Mouse (Mus musculus) brain, embryonic 14.5 days (tissue): Measurements from ENCODE around the gene Upp2. TPM values are rescaled to one million over a fixed set of nuclear protein-coding genes. Genes with fewer than 3 reads are reported as not detected.

Source experiments
- DNase-seq: peaks from one replicate; pipeline ENCODE4 v3.0.0-alpha.2; 2011; ENCODE audit warnings: low read depth
- CTCF ChIP-seq: fragments of 200-500 bp; IDR thresholded peaks from 2 replicates; pipeline ENCODE4 v1.5.1; 2012; ENCODE audit warnings: inconsistent platforms, mild to moderate bottlenecking, moderate library complexity, borderline replicate concordance; ENCODE audit not compliant: insufficient read depth, insufficient read length; ENCODE audit errors: extremely low read depth
- POLR2A ChIP-seq: fragments of 200-500 bp; IDR thresholded peaks from 2 replicates; pipeline ENCODE4 v1.6.1; 2012; ENCODE audit warnings: mild to moderate bottlenecking, inconsistent platforms, borderline replicate concordance; ENCODE audit not compliant: poor library complexity, insufficient read depth, insufficient read length, severe bottlenecking; ENCODE audit errors: extremely low read depth
- polyA plus RNA-seq: library from polyadenylated mRNA; depleted of rRNA; stranded (reverse); fragments of >200 nt; gene quantifications from 2 replicates; pipeline ENCODE4 v1.2.3, GENCODE M21; 2012

Upp2 gene
- polyA plus RNA-seq, 1 experiment: 13.5 TPM

DNA sequence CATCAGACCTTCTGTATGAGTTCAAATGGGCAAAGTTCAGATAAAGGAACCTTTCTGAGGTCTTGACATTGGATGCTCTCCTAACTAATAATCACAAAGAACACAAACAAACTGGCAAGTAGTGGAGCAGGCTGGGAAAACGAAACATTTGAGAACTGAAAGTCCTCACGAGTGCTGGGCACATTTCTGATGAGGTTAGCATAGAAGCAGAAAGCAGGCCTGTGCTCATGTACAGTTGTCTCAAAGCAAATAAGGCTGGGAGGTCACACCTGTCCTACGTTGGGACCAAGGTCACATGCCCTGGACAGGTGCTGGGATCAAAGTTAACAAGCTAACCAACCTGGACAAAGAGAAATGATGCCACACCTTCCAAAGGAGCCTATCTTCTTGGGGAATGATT is 187.6 kb downstream of the Upp2 start:
- TF ChIP-seq POLR2A: no peak
- TF ChIP-seq CTCF: no peak
- no peak for DNase-seq

GRCm38 (mm10) chr2:58758081-58758480 is 191.0 kb downstream of the Upp2 start:
- DNase-seq: peak; percentile 26
- TF ChIP-seq CTCF (no peak), POLR2A (no peak)

DNA sequence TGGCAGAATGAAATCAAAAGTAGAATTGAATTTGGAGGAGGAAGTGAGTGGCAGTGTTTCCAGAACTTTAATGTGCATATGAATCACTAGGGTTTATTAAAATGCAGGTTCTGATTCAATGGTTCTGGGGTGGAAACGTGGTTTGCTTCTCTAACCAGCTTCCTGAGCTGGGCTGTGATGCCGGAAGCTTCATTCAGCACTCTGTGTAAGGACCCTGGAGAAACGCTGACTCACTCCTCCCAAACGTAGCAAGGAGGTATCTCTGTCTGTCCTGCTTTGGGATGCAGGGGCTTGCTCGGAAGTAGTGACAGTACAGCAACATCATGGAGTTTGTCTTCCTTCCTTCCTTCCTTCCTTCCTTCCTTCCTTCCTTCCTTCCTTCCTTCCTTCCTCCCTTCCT is 192.6 kb downstream of the Upp2 start:
- no peak for DNase-seq
- TF ChIP-seq POLR2A: no peak
- TF ChIP-seq CTCF: no peak

GRCm38 (mm10) chr2:58765141-58765540 is 198.0 kb downstream of the Upp2 start:
- DNase-seq: no peak
- TF ChIP-seq POLR2A: no peak
- TF ChIP-seq CTCF: no peak

- peak; percentile 59 for DNase-seq
- TF ChIP-seq CTCF: no peak
- TF ChIP-seq POLR2A: no peak
Observed at GRCm38 (mm10) chr2:58773833-58774232, 206.7 kb downstream of the Upp2 start.

GRCm38 (mm10) chr2:58778986-58779495 is 211.9 kb downstream of the Upp2 start:
- no peak for DNase-seq
- no peak for TF ChIP-seq POLR2A
- no peak for TF ChIP-seq CTCF

- DNase-seq: peak; percentile 62
- no peak for TF ChIP-seq CTCF
- no peak for TF ChIP-seq POLR2A
Observed at GRCm38 (mm10) chr2:58783526-58783925, 216.4 kb downstream of the Upp2 start.

DNA sequence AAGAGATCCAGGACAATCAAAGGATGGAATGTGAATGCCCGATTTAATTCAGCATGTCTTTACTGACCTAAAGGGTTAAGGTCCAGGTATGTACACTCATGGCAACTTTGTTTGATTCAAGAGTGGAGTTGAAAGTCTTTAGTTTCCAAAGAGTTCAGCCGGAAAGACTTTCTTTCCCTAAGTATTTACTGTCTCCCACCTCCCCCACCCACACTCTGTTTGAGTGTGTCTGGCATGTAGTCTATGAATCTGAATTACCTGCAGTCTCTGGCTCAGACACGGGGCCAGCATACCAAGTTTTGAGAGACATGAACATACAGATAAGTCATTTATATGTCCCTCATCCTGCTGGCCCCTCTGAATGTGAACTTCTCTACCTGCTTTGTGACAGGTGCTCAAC is 219.1 kb downstream of the Upp2 start:
- no peak for DNase-seq
- no peak for TF ChIP-seq CTCF
- no peak for TF ChIP-seq POLR2A

DNA sequence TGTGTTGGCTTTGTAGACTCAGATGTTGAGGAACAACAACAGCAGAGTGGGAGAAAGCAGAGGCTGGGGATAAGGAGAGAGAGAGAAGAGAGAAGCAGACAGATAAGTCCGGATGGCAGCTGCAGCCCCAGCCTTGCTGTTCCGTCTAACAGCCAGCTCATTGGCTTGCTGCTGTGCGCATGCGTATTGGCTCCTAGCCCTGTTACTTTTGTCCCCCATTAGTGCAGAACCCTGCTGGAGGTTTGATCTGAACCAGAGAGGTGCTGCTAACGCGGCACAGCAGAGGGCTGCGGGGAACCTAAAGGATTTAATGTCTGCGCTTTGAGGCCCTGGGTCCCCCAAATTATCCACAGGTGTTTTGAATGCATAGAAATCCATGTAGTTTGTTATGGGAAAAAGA is 219.6 kb downstream of the Upp2 start:
- peak; percentile 70 for DNase-seq

DNA sequence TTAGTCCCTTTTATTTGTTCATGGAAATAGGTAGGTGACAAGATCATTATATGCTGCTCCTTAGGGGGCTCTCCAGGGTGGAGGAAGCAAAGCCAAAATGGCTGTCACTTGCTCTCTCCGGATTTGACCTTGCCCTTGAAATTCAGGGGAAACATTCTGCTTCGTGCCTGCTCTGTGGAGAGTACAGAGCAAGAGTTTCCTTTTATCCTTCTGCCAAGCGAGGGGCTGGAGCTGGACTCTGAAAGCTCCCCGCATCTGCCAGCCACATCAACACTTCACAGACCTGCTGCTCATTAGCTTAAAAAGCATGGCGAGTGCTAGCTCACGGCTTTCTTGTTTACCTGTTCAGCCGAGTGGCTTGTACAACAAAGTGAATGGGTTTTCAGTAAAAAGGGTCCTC is 220.3 kb downstream of the Upp2 start:
- DNase-seq: peak; percentile 82
- no peak for TF ChIP-seq POLR2A
- TF ChIP-seq CTCF: no peak

More for the DNA sequence above, 219.6 kb downstream of the Upp2 start:
- TF ChIP-seq POLR2A (no peak), CTCF (no peak)

DNA sequence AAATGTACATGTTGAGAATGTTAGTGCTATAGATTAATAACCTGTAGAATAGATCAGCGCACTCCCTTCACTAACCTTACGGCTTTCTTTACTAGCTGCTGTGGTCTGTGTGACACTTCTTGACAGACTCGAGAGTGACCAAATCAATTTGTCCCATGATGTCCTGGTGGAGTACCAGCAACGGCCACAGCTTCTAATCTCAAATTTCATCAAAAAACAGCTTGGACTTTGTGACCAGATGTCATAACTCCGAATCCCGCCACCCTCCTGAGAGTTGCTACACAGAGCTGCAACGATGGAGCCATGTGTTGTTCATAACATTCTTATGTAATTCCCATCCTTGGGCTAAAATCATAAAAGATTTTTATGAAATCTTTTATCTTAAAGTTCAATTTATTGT is 222.8 kb downstream of the Upp2 start:
- TF ChIP-seq CTCF (no peak), POLR2A (no peak)

DNA sequence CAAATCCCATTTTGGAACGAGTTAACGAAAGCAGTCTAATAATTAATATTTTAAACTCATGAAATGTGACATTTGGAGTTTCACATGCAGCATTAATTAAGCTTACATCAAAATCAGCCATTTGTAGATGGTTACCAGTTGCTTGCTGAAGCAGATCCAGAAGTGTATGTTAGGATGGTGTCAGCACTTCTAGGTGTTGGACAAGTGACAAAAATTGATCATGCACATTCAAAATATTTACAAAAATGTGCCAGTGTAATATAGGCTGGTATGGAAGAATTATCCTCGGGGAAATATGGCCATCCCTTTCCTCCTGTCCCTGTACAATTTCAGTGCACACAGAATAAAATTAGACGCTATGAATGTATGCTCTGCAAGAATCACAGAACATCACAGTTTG is 223.3 kb downstream of the Upp2 start:
- TF ChIP-seq POLR2A (no peak), CTCF (no peak)
- DNase-seq: peak; percentile 68

More for the DNA sequence above, 222.8 kb downstream of the Upp2 start:
- no peak for DNase-seq
